Mouse (Mus musculus) left cerebral cortex, adult 18-20 months (tissue): ENCODE measurements at regions not wholly inside any gene's neighbourhood (a gene's known extent, or its start where the extent isn't known, plus 50 kb on each side); places are given as distances from the start of the nearest gene placed in this dataset.
"Not testable (repeated sequence)": the region's sequence is repeated elsewhere in the genome, so short reads cannot be mapped to it uniquely, and the experiment has no call there.

Experiments used
- DNase-seq, 2 experiments: peaks; one replicate each; pipeline ENCODE4 v3.0.0; 2021 to 2022; ENCODE audit warnings: low spot score in 2 of 2, mixed read lengths in 1 of 2

DNA sequence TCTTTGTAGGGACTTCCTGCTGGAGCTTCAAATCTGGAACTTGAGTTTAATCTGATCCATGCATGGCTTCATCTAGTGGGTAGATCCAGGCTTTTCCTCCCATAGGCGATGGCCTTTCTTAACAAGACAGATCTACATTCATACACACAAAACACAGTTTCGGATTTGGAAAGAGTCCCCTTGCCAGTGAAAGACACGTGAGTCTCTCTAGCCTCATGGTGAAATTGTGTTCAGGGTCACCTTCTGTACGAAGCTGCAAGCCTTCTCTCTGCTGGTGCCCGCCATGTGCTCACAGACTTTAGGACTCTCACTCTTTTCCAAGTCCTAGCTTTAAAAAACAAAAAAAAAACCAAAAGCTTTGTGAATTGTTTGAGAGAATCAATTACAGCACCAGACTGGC, 51.4 kb upstream of the Dlx2 start:
- DNase-seq, result no peak

GRCm38 (mm10) chr2:71598368-71598767, 51.8 kb upstream of the Dlx2 start:
- DNase-seq, result peak; percentile 5 to 36

DNA sequence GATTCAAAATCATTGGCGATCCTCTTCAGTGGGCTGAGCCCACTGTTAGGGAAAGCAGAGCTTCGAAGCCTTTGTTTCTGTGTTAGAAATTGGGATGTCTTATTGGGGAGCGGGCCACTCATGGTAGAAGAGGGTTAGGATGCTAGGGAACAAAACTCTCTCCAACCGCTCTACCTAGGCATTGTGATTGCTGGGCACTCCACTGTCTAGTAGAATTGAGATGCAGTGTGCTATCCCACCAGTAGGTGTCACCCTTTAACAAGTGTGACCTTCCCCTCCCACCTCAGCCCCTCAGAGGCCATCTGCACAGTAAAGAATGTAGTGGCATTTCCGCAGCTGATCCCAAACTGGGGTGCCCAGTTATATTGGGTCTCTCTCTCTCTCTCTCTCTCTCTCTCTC, 52.2 kb upstream of the Dlx2 start:
- peak; percentile 82 to 89 for DNase-seq

- DNase-seq, result no peak
Observed at GRCm38 (mm10) chr2:71600213-71600612, 53.7 kb upstream of the Dlx2 start.

DNA sequence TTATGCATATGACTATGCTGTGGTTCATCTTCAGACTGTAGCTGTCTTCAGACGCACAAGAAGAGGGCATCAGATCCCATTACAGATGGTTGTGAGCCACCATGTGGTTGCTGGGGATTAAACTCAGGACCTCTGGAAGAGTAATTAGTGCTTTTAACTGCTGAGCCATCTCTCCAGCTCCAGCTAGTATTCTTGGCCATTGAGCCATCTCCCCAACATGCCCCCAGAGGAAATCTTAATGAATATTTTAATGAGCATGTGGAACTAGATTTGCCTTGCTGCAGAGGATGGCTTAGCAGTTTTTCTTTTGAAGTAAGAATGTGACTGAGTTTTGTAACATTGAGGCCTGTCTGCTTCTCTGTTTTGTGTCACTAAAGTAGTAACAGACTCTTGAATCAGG, 54.4 kb upstream of the Dlx2 start:
- no peak for DNase-seq

- not testable (repeated sequence) for DNase-seq
Observed at GRCm38 (mm10) chr2:71603796-71604195, 57.2 kb upstream of the Dlx2 start.

GRCm38 (mm10) chr2:71605606-71606005, 59.1 kb upstream of the Dlx2 start:
- DNase-seq, result no peak

- DNase-seq, result no peak
Observed at GRCm38 (mm10) chr2:71607087-71607502, 60.5 kb upstream of the Dlx2 start.

DNA sequence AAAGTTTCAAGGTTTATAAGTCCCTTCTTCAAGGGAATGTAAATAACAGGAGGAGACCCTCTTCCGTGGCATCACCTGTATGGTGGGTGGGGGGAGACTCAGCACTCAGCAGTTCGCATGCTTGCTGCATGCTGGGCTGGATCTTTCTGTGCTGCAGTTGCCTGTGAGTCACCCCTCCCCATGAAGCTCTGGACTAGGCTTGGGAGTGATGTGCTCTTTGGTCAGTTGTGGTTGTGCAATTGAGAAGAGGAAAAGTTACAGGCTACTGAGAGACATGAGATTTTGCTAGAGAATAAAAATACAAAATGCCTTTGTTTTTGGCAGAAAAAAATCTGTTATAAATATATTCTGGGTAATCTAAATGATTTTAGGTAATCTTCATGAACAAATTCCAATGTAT, 66.7 kb upstream of the Dlx2 start:
- DNase-seq, result no peak

DNA sequence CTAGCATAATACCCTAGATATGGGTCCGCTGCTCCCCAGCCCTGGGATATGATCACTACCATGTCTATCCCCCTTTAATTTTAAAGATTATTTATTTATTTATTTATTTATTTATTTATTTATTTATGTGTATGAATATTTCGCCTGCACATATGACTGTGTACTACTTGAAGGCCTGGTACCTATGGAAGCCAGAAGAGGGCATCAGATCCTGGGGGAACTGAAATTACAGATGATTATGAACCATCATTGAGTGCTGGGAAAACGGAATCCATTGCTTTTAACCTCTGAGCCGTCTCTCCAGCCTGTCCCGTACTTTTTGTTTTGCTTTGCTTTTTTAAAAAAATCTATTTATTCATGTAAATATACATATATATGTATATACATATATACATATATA, 70.0 kb upstream of the Dlx2 start:
- no peak for DNase-seq

- no peak for DNase-seq
Observed at GRCm38 (mm10) chr2:71621458-71621857, 74.9 kb upstream of the Dlx2 start.

GRCm38 (mm10) chr2:71622532-71623099, 76.1 kb upstream of the Dlx2 start:
- DNase-seq, result no peak

DNA sequence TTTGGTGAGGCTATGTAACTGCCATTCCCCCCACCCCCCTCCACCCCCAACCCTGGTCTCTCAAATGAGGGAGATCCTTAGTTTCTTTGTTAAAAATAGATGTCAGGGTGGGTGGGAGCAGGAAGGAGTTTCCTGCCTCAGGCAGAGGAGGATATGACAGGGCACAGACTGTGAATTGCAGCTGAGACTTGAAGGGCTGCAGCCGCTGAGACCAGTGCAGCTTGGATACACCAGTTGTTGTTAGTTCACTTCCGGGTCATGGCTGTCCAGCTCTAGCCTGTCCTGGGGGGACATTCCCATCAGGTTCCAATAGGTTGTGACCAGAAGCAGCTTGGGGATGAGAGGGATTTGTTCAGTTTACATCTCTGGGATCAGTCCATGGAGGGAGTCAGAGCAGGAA, 76.6 kb upstream of the Dlx2 start:
- DNase-seq, result no peak

GRCm38 (mm10) chr2:71625298-71625902, 78.8 kb upstream of the Dlx2 start:
- peak; percentile 73 to 83 for DNase-seq

DNA sequence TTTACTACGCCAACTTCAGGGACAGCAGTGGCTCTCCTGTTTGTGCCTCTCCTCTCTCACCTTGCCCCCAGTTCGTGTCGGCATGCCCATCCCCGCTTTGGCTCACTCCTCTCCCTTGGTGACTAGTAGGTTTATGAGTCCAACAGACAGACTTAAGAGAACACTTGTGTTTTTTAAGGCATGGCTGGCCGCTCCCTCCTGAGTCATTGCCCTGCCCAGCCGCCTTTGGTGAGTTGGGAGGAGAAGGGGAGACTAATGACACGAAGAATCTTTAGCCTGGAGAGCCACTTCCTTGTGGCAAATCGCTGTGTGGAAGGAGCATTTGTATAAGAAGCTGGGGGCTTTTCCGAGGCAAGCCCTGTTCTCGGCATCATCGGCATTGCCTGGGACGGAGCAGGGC, 79.8 kb upstream of the Dlx2 start:
- no peak for DNase-seq

GRCm38 (mm10) chr2:71627097-71627755, 80.7 kb upstream of the Dlx2 start:
- DNase-seq, result peak; percentile 49 to 64

- no peak for DNase-seq
Observed at GRCm38 (mm10) chr2:71628821-71629220, 82.3 kb upstream of the Dlx2 start.

DNA sequence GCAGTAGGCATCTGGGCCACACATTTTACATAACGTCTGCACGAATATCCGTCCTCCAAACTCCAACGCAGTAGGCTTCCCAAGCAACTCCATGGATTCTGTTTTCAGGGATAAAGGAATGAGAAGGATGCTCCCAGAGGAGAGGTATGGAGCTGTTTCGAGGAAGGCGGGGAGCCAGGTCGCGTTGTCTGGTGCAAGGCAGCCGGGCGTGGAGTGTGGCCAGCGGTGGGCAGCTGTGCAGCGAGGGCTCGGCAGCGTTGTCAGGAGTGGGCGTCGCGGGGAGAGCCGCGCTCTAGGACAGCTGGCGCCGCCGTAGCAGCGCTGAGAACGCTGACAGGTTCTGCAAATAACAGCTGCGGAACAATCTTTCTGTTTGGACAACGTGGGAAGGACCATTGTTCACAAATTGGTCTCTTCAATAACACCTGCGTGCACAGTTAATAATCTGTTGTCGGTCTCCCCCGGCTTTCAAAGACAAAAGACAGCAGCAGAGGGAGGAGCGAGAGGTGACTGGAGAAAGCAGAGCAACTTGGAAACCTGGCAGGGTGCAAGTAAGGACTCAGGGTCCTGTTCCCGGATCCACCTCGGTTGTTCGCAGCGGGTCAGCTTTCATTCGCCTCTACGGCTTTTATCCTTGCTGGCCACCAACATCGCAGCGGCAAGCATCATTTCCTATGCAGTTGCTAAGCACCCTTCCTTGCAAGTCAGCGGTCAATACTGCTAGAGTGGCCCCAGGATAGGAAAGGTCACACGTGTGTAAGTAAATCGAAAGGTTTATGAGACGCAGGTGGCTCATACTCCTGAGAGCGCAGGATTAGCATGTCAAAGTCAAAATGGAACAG, 83.0 kb upstream of the Dlx2 start:
- DNase-seq, result peak; percentile 56 to 74

DNA sequence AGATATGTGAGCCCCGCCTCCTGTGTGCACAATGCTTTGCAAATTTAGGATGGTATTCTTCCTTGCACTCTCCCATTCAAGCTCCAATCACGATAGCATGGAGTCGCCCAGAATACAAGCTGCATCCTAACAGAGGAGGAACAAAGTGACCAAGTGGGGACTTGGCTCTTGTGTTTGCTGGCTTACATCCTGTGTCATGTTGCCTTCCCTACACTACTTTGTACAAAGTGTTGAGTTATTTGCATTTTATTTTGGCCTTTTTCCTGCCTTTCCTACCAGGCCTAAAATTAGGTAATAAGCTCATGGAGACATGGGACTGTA, 83.5 kb upstream of the Dlx2 start:
- DNase-seq, result no peak

- no peak for DNase-seq
Observed at GRCm38 (mm10) chr2:71633471-71633870, 86.9 kb upstream of the Dlx2 start.

DNA sequence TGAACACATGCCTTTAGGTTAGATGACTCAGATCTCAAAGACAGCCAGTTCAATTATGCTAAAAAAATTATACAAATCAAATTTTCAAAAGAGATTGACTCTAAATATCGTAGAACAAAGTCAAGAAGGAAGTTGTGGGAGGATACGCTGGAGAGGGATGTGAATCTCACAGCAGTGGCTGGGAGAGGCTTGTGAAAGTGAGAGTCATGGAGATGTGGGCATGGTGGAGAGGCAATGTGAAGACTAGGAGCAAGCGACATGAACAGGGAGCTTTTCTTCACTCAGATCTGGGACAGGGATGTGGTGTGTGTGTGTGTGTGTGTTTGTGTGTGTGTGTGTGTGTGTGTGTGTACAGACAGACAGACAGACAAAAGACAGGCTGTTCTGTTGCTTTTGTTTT, 87.9 kb upstream of the Dlx2 start:
- no peak for DNase-seq

DNA sequence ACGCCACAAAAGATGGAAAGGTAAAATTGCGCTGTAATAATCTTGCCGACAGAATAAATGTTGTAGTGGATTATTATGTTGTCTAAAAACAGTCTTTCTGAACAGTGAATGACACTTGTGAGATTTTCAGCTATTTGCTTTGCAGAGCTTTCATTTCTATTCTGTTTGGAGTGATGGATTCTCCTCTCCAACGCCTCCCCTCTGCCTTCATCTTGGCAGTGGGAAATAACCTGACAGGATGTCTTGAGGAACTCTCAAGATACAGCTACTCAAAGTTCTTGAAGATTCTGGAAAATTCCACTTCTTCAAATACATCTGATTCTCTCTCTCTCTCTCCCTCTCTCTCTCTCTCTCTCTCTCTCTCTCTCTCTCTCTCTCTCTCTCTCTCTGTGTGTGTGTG, 89.6 kb upstream of the Dlx2 start:
- DNase-seq, result no peak
